Mouse (Mus musculus) macrophage (primary cell): ENCODE data around the gene Specc1l. TPM values are rescaled to one million over a fixed set of nuclear protein-coding genes. Genes with fewer than 3 reads are reported as not detected.

Source experiments
- H3K27ac ChIP-seq: fragments of 350-480 bp; formaldehyde crosslinking; 2 replicates; pipeline ENCODE4 v1.9.0; 2021
- H3K36me3 ChIP-seq: fragments of 350-480 bp; formaldehyde crosslinking; 2 replicates; pipeline ENCODE4 v1.9.0; 2021; ENCODE audit errors: inconsistent target
- H3K4me3 ChIP-seq: fragments of 350-480 bp; formaldehyde crosslinking; 2 replicates; pipeline ENCODE4 v1.9.0; 2021; ENCODE audit errors: inconsistent target
- H3K79me2 ChIP-seq: fragments of 350-480 bp; formaldehyde crosslinking; 2 replicates; pipeline ENCODE4 v1.9.0; 2021; ENCODE audit errors: inconsistent target
- WGBS: methylation state at CpG from one replicate; pipeline ENCODE4 v1.1.7; 2026; ENCODE audit warnings: inconsistent platforms; ENCODE audit not compliant: missing documents; 5-methylcytosine and 5-hydroxymethylcytosine counted together
- polyA plus RNA-seq: library from polyadenylated mRNA; stranded (reverse); fragments of 250-400 nt; gene quantifications from 3 replicates; pipeline ENCODE4 v1.2.4, GENCODE M21; 2018; ENCODE audit warnings: inconsistent platforms

Gene Specc1l
- polyA plus RNA-seq, 1 experiment from 2014 or later = 38.1 TPM

GRCm38 (mm10) chr10:75200733-75201132, 11.1 kb upstream of the Specc1l start:
- no peak overlapping the region for H3K27ac ChIP-seq
- no peaks in the 10 kb centered on the region for H3K36me3 ChIP-seq
- no peaks in the 10 kb centered on the region for H3K79me2 ChIP-seq
- 100% methylated on average over 1 of the region's 1 CpGs for WGBS
- no peak overlapping the region for H3K4me3 ChIP-seq

DNA sequence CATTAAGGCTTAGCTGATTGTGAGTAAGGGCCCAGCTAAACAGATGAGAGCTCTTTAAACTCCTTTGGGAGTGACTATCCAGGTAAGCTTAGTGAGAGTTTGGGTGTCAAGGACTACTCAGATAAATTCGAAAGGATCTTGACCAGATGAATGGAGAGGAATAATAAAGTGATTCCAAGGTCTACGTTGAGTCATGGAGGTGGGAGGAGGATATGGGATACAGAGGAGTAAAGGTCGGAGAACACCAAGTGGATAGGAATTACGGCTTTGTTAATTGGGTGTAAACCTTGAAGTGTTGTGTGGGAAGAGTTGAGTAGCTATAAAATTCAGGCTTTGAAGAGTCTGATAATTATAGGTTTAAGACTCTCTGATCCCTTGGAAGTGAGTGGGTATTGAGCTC, 5.7 kb upstream of the Specc1l start:
- no peak overlapping the region for H3K4me3 ChIP-seq
- H3K27ac ChIP-seq = no peak overlapping the region
- WGBS = 91% methylated on average over 4 of the region's 4 CpGs

DNA sequence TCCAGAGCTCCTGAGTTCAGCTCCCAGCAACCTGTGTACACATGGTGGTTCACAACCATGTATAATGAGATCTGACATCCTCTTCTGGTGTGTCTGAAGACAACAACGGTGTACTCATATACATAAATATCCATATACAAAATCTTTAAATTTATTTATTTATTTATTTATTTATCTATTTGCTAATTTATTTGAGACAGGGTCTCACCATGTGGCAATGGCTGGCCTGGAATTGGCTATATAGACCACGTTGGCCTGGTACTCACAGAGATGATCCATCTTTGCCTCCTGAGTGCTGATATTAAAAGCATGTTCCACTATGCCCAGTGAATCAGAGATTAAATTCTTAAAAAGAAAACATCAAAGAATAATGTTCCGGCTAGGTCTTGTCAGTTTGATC, 1.0 kb upstream of the Specc1l start:
- Histone ChIP-seq H3K27ac (no peak overlapping the region), H3K36me3 (no peaks in the 10 kb centered on the region), H3K79me2 (peaks cover 36% of the 10 kb centered on the region), H3K4me3 (no peak overlapping the region)
- WGBS = 93% methylated on average over 3 of the region's 3 CpGs

More for the DNA sequence above, 5.7 kb upstream of the Specc1l start:
- Histone ChIP-seq H3K79me2 (no peaks in the 10 kb centered on the region), H3K36me3 (no peaks in the 10 kb centered on the region)

DNA sequence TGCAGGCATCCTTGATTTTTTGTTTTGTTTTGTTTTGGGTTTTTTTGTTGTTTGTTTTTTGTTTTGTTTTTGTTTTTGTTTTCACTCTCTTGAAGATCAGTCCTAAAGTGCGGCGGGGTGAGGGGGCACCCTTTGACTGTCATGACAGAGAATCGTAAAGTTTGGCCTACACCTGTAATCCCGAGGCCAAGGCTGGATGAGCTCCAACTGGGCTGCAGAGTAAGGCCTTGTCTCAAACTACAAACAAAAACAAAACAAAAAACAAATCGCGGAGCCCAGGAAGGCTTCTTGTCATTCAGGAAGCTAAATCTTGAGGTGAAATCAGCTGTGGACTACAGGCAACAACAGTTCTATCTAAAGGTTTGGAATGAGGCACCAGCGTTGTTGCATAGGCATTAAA, 1.1 kb downstream of the Specc1l start:
- WGBS = 56% methylated on average over 7 of the region's 7 CpGs
- peaks cover 58% of the 10 kb centered on the region for H3K79me2 ChIP-seq
- H3K4me3 ChIP-seq = peak overlapping the region; percentile 81
- H3K36me3 ChIP-seq = no peaks in the 10 kb centered on the region
- no peak overlapping the region for H3K27ac ChIP-seq

DNA sequence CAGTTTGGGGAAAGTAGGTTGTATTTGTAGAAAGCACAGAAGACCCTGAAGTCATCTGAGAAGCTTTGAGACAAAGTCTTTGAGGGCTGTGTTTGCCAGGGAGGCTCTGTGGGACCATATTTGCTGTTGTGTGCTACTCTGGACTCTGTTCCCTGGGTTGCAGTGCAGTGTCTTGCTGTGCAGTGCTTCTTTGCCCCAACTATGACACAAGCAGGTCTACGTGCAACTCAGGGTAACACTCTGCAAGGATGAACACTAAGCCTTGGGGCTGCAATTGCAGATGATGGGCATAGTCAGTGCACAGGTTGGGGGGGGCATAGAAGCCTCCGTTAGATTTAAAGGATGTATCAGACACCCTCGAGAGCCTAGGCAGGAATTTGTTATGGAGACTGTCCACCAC, 8.8 kb downstream of the Specc1l start:
- Histone ChIP-seq H3K4me3 (no peak overlapping the region), H3K36me3 (no peaks in the 10 kb centered on the region), H3K79me2 (peaks cover 81% of the 10 kb centered on the region), H3K27ac (no peak overlapping the region)
- WGBS = 95% methylated on average over 3 of the region's 3 CpGs

GRCm38 (mm10) chr10:75221936-75222610, 10.2 kb downstream of the Specc1l start:
- Histone ChIP-seq H3K27ac (peak overlapping the region; percentile 80), H3K79me2 (peaks cover 81% of the 10 kb centered on the region), H3K36me3 (no peaks in the 10 kb centered on the region), H3K4me3 (no peak overlapping the region)
- 75% methylated on average over 4 of the region's 4 CpGs for WGBS

- Histone ChIP-seq H3K27ac (peak overlapping the region; percentile 80), H3K4me3 (no peak overlapping the region)
- WGBS = 10% methylated on average over 5 of the region's 5 CpGs
Observed at GRCm38 (mm10) chr10:75222611-75222998, 10.7 kb downstream of the Specc1l start.

GRCm38 (mm10) chr10:75224154-75224553, 12.3 kb downstream of the Specc1l start:
- no peak overlapping the region for H3K27ac ChIP-seq
- no peaks in the 10 kb centered on the region for H3K36me3 ChIP-seq
- no peak overlapping the region for H3K4me3 ChIP-seq
- 97% methylated on average over 3 of the region's 3 CpGs for WGBS
- peaks cover 81% of the 10 kb centered on the region for H3K79me2 ChIP-seq

More at GRCm38 (mm10) chr10:75222611-75222998, 10.7 kb downstream of the Specc1l start:
- Histone ChIP-seq H3K36me3 (no peaks in the 10 kb centered on the region), H3K79me2 (peaks cover 81% of the 10 kb centered on the region)

- Histone ChIP-seq H3K36me3 (no peaks in the 10 kb centered on the region), H3K27ac (no peak overlapping the region), H3K4me3 (no peak overlapping the region), H3K79me2 (peaks cover 81% of the 10 kb centered on the region)
- 20% methylated on average over 1 of the region's 2 CpGs for WGBS
Observed at GRCm38 (mm10) chr10:75224630-75225029, 12.8 kb downstream of the Specc1l start.

DNA sequence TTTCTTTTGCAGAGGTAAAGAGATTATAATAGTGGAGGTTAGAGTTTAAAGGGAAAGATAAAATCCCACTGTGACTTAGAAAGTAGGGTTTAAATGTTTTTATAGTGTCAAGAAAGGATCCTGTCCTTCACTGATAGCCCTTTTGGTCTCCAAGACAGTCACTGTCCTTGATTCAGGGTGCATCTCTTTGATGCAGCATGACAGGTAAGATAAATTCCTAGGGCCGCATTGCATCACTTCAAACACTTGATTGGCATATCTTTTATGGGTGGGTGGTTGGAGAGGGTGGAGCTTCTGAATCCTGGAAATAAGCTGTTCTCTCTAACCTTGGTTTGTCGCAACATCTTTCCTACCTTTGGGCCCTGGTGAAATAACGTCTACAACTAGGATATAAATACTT, 15.5 kb downstream of the Specc1l start:
- Histone ChIP-seq H3K36me3 (peaks cover 20% of the 10 kb centered on the region; the same call in 1 of the 2 replicates), H3K27ac (no peak overlapping the region), H3K79me2 (peaks cover 79% of the 10 kb centered on the region), H3K4me3 (no peak overlapping the region)
- 100% methylated on average over 3 of the region's 3 CpGs for WGBS

DNA sequence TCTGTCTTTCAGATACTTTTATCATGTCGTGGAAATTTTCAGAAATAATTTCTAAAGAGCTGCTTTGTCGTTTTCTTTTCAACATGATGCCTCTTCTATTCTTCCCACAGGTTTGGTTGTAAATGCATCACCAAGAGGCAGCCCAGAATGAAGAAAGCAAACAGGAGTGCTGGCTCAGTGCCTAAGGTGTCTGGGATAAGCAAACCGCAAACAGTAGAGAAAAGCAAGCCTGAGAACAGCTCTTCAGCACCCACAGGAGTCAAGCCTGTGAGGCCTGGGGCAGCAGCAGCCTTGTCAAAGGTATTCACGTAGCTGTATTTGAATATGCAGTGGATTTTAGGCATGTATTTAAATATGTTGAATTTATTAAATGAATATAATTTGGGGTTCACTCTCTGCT, 18.7 kb downstream of the Specc1l start:
- Histone ChIP-seq H3K36me3 (peaks cover 24% of the 10 kb centered on the region; the same call in 1 of the 2 replicates), H3K27ac (no peak overlapping the region), H3K79me2 (peaks cover 58% of the 10 kb centered on the region), H3K4me3 (no peak overlapping the region)
- WGBS = 84% methylated on average over 4 of the region's 4 CpGs

DNA sequence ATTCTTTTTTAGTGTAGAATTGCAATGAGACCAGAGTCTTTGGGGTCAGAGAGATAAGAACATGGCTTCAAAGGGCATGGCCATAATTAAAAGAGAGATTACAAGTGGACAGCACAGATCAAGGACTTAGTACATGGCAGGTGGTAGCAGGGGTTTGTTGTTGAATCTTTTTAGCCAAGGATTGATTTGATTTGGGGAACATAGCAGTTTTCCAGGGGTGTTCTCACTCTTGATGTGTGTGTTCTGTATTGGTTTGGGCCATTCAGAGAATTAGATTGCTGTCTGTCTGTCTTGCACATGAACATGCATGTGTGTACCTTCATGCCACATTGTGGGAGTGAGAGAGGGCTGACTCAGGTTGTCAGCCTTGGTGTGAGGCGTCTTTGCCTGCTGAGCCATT, 20.0 kb downstream of the Specc1l start:
- no peak overlapping the region for H3K4me3 ChIP-seq
- WGBS = 92% methylated on average over 1 of the region's 1 CpGs

GRCm38 (mm10) chr10:75232612-75233155, 20.8 kb downstream of the Specc1l start:
- H3K27ac ChIP-seq = no peak overlapping the region
- 87% methylated on average over 4 of the region's 4 CpGs for WGBS
- peaks cover 45% of the 10 kb centered on the region for H3K79me2 ChIP-seq
- H3K4me3 ChIP-seq = no peak overlapping the region
- peaks cover 31% of the 10 kb centered on the region; the same call in 1 of the 2 replicates for H3K36me3 ChIP-seq

More for the DNA sequence above, 20.0 kb downstream of the Specc1l start:
- Histone ChIP-seq H3K36me3 (peaks cover 31% of the 10 kb centered on the region; the same call in 1 of the 2 replicates), H3K79me2 (peaks cover 49% of the 10 kb centered on the region), H3K27ac (no peak overlapping the region)

- peaks cover 35% of the 10 kb centered on the region; the same call in 1 of the 2 replicates for H3K36me3 ChIP-seq
- 89% methylated on average over 2 of the region's 2 CpGs for WGBS
- H3K27ac ChIP-seq = no peak overlapping the region
- H3K4me3 ChIP-seq = no peak overlapping the region
- H3K79me2 ChIP-seq = peaks cover 37% of the 10 kb centered on the region; the same call in 1 of the 2 replicates
Observed at GRCm38 (mm10) chr10:75233489-75233888, 21.6 kb downstream of the Specc1l start.

DNA sequence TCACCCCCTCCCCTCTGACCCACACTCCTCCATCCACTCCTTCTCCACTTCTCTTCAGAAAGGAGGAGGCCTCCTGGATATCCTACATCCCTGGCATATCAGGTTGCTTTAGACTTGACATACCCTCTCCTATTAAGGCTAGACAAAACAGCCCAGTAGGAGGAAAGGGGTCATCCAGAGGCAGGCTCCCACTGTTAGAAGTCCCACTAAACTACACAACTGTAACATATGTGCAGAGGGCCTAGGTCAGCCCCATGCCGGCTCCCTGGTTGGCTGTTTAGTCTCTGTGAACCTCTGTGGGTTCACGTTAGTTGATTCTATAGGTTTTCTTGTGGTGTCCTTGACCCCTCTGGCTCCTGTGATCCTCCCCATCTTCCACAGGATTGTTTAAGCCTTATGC, 23.9 kb downstream of the Specc1l start:
- no peak overlapping the region for H3K27ac ChIP-seq
- WGBS = 93% methylated on average over 2 of the region's 2 CpGs
- H3K4me3 ChIP-seq = no peak overlapping the region

More for the DNA sequence above, 23.9 kb downstream of the Specc1l start:
- Histone ChIP-seq H3K79me2 (peaks cover 15% of the 10 kb centered on the region; the same call in 1 of the 2 replicates), H3K36me3 (peaks cover 36% of the 10 kb centered on the region; the same call in 1 of the 2 replicates)
